Mouse (Mus musculus): ENCODE measurements around the gene Tgfbr1. TPM values are rescaled to one million over a fixed set of nuclear protein-coding genes. Genes with fewer than 3 reads are reported as not detected.

Tgfbr1 gene
- total and polyA plus RNA-seq, 3 experiments, result 4.3 to 4.5 TPM; not detected in 1

DNA sequence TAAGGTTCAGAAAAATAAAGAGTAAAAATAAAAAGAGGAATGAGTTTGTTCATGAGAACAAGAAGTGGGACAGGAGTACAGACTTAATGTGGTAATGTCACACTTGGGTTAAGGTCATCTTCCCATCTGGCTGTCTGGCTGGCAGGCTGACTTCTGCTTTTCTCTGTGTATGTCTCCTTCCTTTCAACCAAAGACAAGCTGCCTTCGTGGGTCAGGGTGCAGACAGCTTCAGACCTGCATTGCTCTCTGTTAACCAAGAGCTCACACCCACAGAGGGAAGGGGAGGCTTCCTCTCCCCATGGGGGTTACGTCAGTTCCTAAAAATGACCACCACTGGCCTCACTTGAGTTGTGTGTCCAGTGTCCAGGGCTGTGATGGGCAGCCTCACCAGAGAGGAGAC, 37.6 kb upstream of the Tgfbr1 start:
- Histone ChIP-seq H3K79me2 (ENCODE audit: control insufficient read depth, insufficient read depth, low read length, poor library complexity) (no peaks in the 10 kb centered on the region), H3K27me3 (ENCODE audit: control insufficient read depth in 1 of 2, insufficient read depth in 2 of 2, low read length in 2 of 2) (no peaks in the 10 kb centered on the region), H3K4me3 (ENCODE audit: control insufficient read depth in 1 of 2, insufficient read depth in 1 of 2, low read depth in 2 of 2, low read length in 2 of 2) (no peak overlapping the region), H3K27ac (ENCODE audit: control insufficient read depth, low read depth, low read length) (no peak overlapping the region), H3K4me1 (ENCODE audit: control insufficient read depth in 1 of 2, insufficient read depth in 2 of 2, low read length in 2 of 2) (peaks cover 15 to 38% of the 10 kb centered on the region in 2 experiments), H3K9me3 (replicated peaks; ENCODE audit: insufficient read depth, low read length) (no peaks in the 10 kb centered on the region), H3K9ac (ENCODE audit: control insufficient read depth, low read depth, low read length, poor library complexity, severe bottlenecking) (no peak overlapping the region), H3K36me3 (ENCODE audit: control insufficient read depth in 1 of 2, insufficient read depth in 2 of 2, low read length in 2 of 2) (peaks cover 0 to 22% of the 10 kb centered on the region in 2 experiments; a peak in 2 of 4 replicates)
- peak; percentile 50; the same call in 1 of the 2 replicates for TF ChIP-seq ETS1 (IDR thresholded peaks at IDR 0.05; ENCODE audit: low read depth, low read length)
- TF ChIP-seq USF2 (IDR thresholded peaks at IDR 0.05; ENCODE audit: borderline replicate concordance in 1 of 2, insufficient read depth in 1 of 2, low read depth in 1 of 2, low read length in 2 of 2), result no peak
- TF ChIP-seq POLR2AphosphoS2 (IDR thresholded peaks at IDR 0.05; ENCODE audit: low read length), result no peak
- 0 out of 2 replicates have a peak, but pooled peaks have one; percentile 22 for TF ChIP-seq RCOR1 (IDR thresholded peaks at IDR 0.05; ENCODE audit: low read depth, low read length)
- no peak for TF ChIP-seq GABPA (IDR thresholded peaks at IDR 0.05; ENCODE audit: low read depth, low read length)
- TF ChIP-seq CHD1 (IDR thresholded peaks at IDR 0.05; ENCODE audit: low read depth, low read length), result no peak
- TF ChIP-seq MYB (IDR thresholded peaks at IDR 0.05; ENCODE audit: low read depth, low read length), result no peak
- TF ChIP-seq ZMIZ1 (IDR thresholded peaks at IDR 0.05; ENCODE audit: low read depth, low read length), result no peak
- no peak for TF ChIP-seq CHD2 (IDR thresholded peaks at IDR 0.05; ENCODE audit: low read length)
- TF ChIP-seq POLR2A (IDR thresholded peaks at IDR 0.05; ENCODE audit: control insufficient read depth in 1 of 2, insufficient read depth in 1 of 2, low read depth in 1 of 2, low read length in 2 of 2, poor library complexity in 1 of 2), result no peak
- no peak for TF ChIP-seq NELFE (IDR thresholded peaks at IDR 0.05; ENCODE audit: low read depth, low read length)
- TF ChIP-seq EP300 (IDR thresholded peaks at IDR 0.05; ENCODE audit: low read depth in 1 of 2, low read length in 2 of 2), result peak in 1 of 2 experiments; percentile 57; a peak in 2 of 4 replicates
- DNase-seq (ENCODE audit: low read depth, low spot score), result peak; percentile 73

DNA sequence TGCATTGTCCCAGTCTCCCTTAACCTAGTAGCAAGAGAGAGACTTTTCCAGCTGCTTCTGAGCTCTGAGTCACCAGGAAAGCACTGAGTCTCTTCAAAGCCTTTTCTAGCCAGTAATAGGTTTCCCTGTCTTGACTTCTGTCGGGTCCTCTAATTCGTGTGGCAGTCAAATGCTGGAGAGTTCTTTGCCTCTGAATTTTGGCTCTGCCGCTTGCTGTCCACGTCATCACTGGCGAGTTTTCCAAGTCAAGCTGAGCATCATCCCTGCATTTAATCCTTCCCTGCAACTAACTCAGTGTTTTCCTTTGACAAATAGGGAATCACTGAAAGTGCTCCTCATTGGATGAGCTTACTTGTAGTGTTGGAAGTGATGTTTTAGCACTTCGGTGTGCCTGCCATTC, 36.6 kb upstream of the Tgfbr1 start:
- no peak overlapping the region for H3K9ac ChIP-seq (ENCODE audit: control insufficient read depth, low read depth, low read length, poor library complexity, severe bottlenecking)
- DNase-seq (ENCODE audit: low read depth, low spot score), result no peak
- no peak overlapping the region for H3K27ac ChIP-seq (ENCODE audit: control insufficient read depth, low read depth, low read length)
- peaks cover 8 to 31% of the 10 kb centered on the region in 2 experiments for H3K4me1 ChIP-seq (ENCODE audit: control insufficient read depth in 1 of 2, insufficient read depth in 2 of 2, low read length in 2 of 2)
- H3K4me3 ChIP-seq (ENCODE audit: control insufficient read depth in 1 of 2, insufficient read depth in 1 of 2, low read depth in 2 of 2, low read length in 2 of 2), result no peak overlapping the region
- peaks cover 0 to 14% of the 10 kb centered on the region in 2 experiments; a peak in 2 of 4 replicates for H3K36me3 ChIP-seq (ENCODE audit: control insufficient read depth in 1 of 2, insufficient read depth in 2 of 2, low read length in 2 of 2)
- H3K9me3 ChIP-seq (replicated peaks; ENCODE audit: insufficient read depth, low read length), result no peaks in the 10 kb centered on the region
- no peak for TF ChIP-seq MEF2A (IDR thresholded peaks at IDR 0.05; ENCODE audit: extremely low read depth, insufficient replicate concordance, low read depth, low read length, poor library complexity, severe bottlenecking)
- no peak for TF ChIP-seq CHD2 (IDR thresholded peaks at IDR 0.05; ENCODE audit: low read length)
- no peak for TF ChIP-seq ZNF384 (IDR thresholded peaks at IDR 0.05; ENCODE audit: low read depth, low read length)
- TF ChIP-seq POLR2A (IDR thresholded peaks at IDR 0.05; ENCODE audit: control insufficient read depth in 1 of 2, insufficient read depth in 1 of 2, low read depth in 1 of 2, low read length in 2 of 2, poor library complexity in 1 of 2), result no peak
- TF ChIP-seq ETS1 (IDR thresholded peaks at IDR 0.05; ENCODE audit: low read depth, low read length), result no peak
- no peak for TF ChIP-seq RAD21 (IDR thresholded peaks at IDR 0.05; ENCODE audit: low read depth, low read length)
- TF ChIP-seq ZC3H11A (IDR thresholded peaks at IDR 0.05; ENCODE audit: low read depth, low read length), result no peak
- no peak for TF ChIP-seq BHLHE40 (IDR thresholded peaks at IDR 0.05; ENCODE audit: borderline replicate concordance, low read depth, low read length)
- no peak for TF ChIP-seq RCOR1 (IDR thresholded peaks at IDR 0.05; ENCODE audit: low read depth, low read length)
- no peak for TF ChIP-seq SIN3A (IDR thresholded peaks at IDR 0.05; ENCODE audit: low read length)
- TF ChIP-seq E2F4 (IDR thresholded peaks at IDR 0.05; ENCODE audit: borderline replicate concordance, low read depth, low read length), result no peak
- H3K79me2 ChIP-seq (ENCODE audit: control insufficient read depth, insufficient read depth, low read length, poor library complexity), result no peaks in the 10 kb centered on the region
- H3K27me3 ChIP-seq (ENCODE audit: control insufficient read depth in 1 of 2, insufficient read depth in 2 of 2, low read length in 2 of 2), result no peaks in the 10 kb centered on the region

Measured in MEL (cell line).